Mouse (Mus musculus) intestine, postnatal 0 days (tissue): ENCODE data around the gene Ccl6. TPM values are rescaled to one million over a fixed set of nuclear protein-coding genes. Genes with fewer than 3 reads are reported as not detected.

ENCODE experiments used
- ATAC-seq: fragments of 200-750 bp; cut with Nextera tagmentation; 2 replicates; pipeline ENCODE4 v1.8.0; 2017; ENCODE audit warnings: mild to moderate bottlenecking, moderate TSS enrichment, moderate library complexity
- H3K27ac ChIP-seq: fragments of 300-500 bp; sonication (generic); 2 replicates; pipeline ENCODE4 v1.5.1; 2014; ENCODE audit warnings: mild to moderate bottlenecking, low read depth, low read length, moderate library complexity
- H3K27me3 ChIP-seq: fragments of 300-500 bp; sonication (generic); replicated peaks from 2 replicates; pipeline ENCODE4 v1.6.1; 2014; ENCODE audit warnings: low read length, mixed read lengths; ENCODE audit not compliant: control insufficient read depth, insufficient read depth
- H3K36me3 ChIP-seq: fragments of 300-500 bp; sonication (generic); 2 replicates; pipeline ENCODE4 v1.6.1; 2014; ENCODE audit warnings: mild to moderate bottlenecking, moderate library complexity; ENCODE audit not compliant: control insufficient read depth, insufficient read depth
- H3K4me1 ChIP-seq: fragments of 300-500 bp; sonication (generic); replicated peaks from 2 replicates; pipeline ENCODE4 v1.6.1; 2014; ENCODE audit warnings: antibody characterized with exemption, low read length, mixed read lengths; ENCODE audit not compliant: control insufficient read depth, insufficient read depth
- H3K4me2 ChIP-seq: fragments of 300-500 bp; sonication (generic); replicated peaks from 2 replicates; pipeline ENCODE4 v1.6.1; 2014; ENCODE audit warnings: low read depth, mild to moderate bottlenecking, moderate library complexity
- H3K4me3 ChIP-seq: fragments of 300-500 bp; sonication (generic); 2 replicates; pipeline ENCODE4 v1.5.1; 2014; ENCODE audit warnings: low read depth, low read length
- H3K9ac ChIP-seq: fragments of 300-500 bp; sonication (generic); 2 replicates; pipeline ENCODE4 v1.6.1; 2014; ENCODE audit warnings: mild to moderate bottlenecking, low read depth, low read length
- H3K9me3 ChIP-seq: fragments of 300-500 bp; sonication (generic); 2 replicates; pipeline ENCODE4 v1.6.1; 2016; ENCODE audit warnings: mixed run types; ENCODE audit not compliant: control insufficient read depth
- CTCF ChIP-seq: sonication (generic); IDR thresholded peaks from 2 replicates; pipeline ENCODE4 v1.5.1; 2016; ENCODE audit warnings: low read depth, mild to moderate bottlenecking, control low read depth, antibody characterized with exemption, moderate library complexity
- WGBS: fragments of 180-500 bp; shearing (Covaris S2); extraction: QIAGEN DNeasy Blood & Tissue Kit; methylation state at CpG from one replicate; pipeline ENCODE4 v1.1.7; 2014; 5-methylcytosine and 5-hydroxymethylcytosine counted together
- polyA plus RNA-seq: library from polyadenylated mRNA; unstranded; fragments of >200 nt; fragmentation: Nextera tagmentation; extraction: Ambion mirVana; gene quantifications from 2 replicates; pipeline ENCODE4 v1.2.1, GENCODE M21; 2015

Gene Ccl6
- 100 and 108 TPM in 2 replicates for polyA plus RNA-seq

DNA sequence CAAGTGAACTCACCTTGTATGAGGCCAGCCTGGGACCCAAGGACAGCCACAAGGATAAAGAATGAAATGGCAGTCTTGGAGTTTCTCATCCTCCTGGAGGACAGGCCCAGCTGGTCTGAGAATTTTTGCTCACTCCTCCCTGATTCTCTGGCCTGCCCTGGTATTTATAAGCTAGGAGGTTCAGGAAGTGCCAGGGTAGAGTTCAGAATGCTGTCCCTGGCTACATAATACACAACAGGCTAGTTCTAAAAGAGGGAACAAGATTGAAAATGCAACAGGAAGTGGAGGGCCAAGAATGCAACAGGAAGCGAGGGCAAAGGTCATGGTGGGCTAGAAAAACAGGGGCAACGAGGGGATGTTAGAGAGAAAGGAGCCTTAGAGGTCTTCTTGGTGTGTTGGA, at the start of gene Ccl6:
TSS of gene Ccl6 (minus strand) at position 235 of the 400 bp plus-strand sequence.
- no peak for TF ChIP-seq CTCF
- Histone ChIP-seq H3K9me3 (no peaks in the 10 kb centered on the region), H3K27me3 (no peaks in the 10 kb centered on the region), H3K4me3 (no peak within 1 kb of the TSS), H3K9ac (no peak within 1 kb of the TSS), H3K4me1 (no peaks in the 10 kb centered on the region), H3K4me2 (no peak within 1 kb of the TSS), H3K27ac (no peak within 1 kb of the TSS), H3K36me3 (no peaks in the 10 kb centered on the region)
- ATAC-seq, result no peak
- WGBS, result 47% methylated on average over 2 of the region's 2 CpGs

GRCm38 (mm10) chr11:83641216-83641615, 48.3 kb upstream of the Ccl6 start:
- H3K36me3 ChIP-seq, result no peaks in the 10 kb centered on the region
- H3K27ac ChIP-seq, result no peak overlapping the region
- H3K9me3 ChIP-seq, result 0 out of 2 replicates have a peak, but pooled peaks cover 8% of the 10 kb centered on the region
- no peak overlapping the region for H3K4me3 ChIP-seq
- no peak overlapping the region for H3K9ac ChIP-seq
- no peak for ATAC-seq
- no peaks in the 10 kb centered on the region for H3K4me1 ChIP-seq
- TF ChIP-seq CTCF, result no peak
- no peaks in the 10 kb centered on the region for H3K27me3 ChIP-seq
- WGBS, result 47% methylated on average over 2 of the region's 2 CpGs
- no peak overlapping the region for H3K4me2 ChIP-seq

- H3K9me3 ChIP-seq, result 0 out of 2 replicates have a peak, but pooled peaks cover under 1% of the 10 kb centered on the region
- no peak for TF ChIP-seq CTCF
- H3K4me3 ChIP-seq, result no peak overlapping the region
- no peak for ATAC-seq
- no peaks in the 10 kb centered on the region for H3K27me3 ChIP-seq
- H3K27ac ChIP-seq, result no peak overlapping the region
- no peaks in the 10 kb centered on the region for H3K4me1 ChIP-seq
- WGBS, result 78% methylated on average over 5 of the region's 5 CpGs
- H3K4me2 ChIP-seq, result no peak overlapping the region
- no peaks in the 10 kb centered on the region for H3K36me3 ChIP-seq
- H3K9ac ChIP-seq, result no peak overlapping the region
Measured at GRCm38 (mm10) chr11:83640141-83640540, 47.3 kb upstream of the Ccl6 start.

DNA sequence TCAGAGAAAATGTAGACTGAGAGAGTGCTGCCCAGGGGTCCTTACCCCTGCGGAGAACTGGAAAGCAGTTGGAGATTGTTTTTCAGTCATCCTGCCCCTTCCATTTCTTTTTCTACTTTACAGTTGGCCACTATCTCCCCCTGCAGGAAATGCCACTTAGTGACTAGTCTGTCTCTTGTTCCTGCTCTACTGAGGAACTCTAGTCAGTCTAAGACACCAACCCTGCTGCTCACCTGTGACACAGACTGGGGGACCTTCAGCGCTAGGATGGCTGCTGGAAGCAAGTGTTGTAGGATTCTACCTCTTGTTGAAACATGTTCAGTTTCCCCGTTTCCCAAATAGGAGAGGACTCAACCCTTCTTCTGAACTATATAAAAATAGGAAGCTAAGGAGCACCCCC, 46.6 kb upstream of the Ccl6 start:
- Histone ChIP-seq H3K27me3 (no peaks in the 10 kb centered on the region), H3K4me3 (no peak overlapping the region), H3K27ac (no peak overlapping the region), H3K9me3 (no peaks in the 10 kb centered on the region), H3K36me3 (no peaks in the 10 kb centered on the region), H3K4me2 (no peak overlapping the region), H3K4me1 (no peaks in the 10 kb centered on the region), H3K9ac (no peak overlapping the region)
- 72% methylated on average over 3 of the region's 3 CpGs for WGBS
- ATAC-seq, result no peak
- TF ChIP-seq CTCF, result peak; percentile 60

- H3K36me3 ChIP-seq, result no peaks in the 10 kb centered on the region
- H3K4me3 ChIP-seq, result no peak overlapping the region
- no peaks in the 10 kb centered on the region for H3K27me3 ChIP-seq
- no peak for TF ChIP-seq CTCF
- no peak overlapping the region for H3K27ac ChIP-seq
- no peak overlapping the region for H3K4me2 ChIP-seq
- 69% methylated on average over 2 of the region's 2 CpGs for WGBS
- no peaks in the 10 kb centered on the region for H3K9me3 ChIP-seq
- no peak overlapping the region for H3K9ac ChIP-seq
- no peaks in the 10 kb centered on the region for H3K4me1 ChIP-seq
- ATAC-seq, result no peak
Measured at GRCm38 (mm10) chr11:83638934-83639333, 46.0 kb upstream of the Ccl6 start.

GRCm38 (mm10) chr11:83636742-83637235, 43.9 kb upstream of the Ccl6 start:
- H3K9me3 ChIP-seq, result no peaks in the 10 kb centered on the region
- no peak overlapping the region for H3K27ac ChIP-seq
- no peak for TF ChIP-seq CTCF
- H3K4me1 ChIP-seq, result no peaks in the 10 kb centered on the region
- no peaks in the 10 kb centered on the region for H3K27me3 ChIP-seq
- H3K4me3 ChIP-seq, result no peak overlapping the region
- no peak overlapping the region for H3K9ac ChIP-seq
- H3K36me3 ChIP-seq, result no peaks in the 10 kb centered on the region
- ATAC-seq, result no peak
- H3K4me2 ChIP-seq, result no peak overlapping the region
- WGBS, result 78% methylated on average over 1 of the region's 1 CpGs

DNA sequence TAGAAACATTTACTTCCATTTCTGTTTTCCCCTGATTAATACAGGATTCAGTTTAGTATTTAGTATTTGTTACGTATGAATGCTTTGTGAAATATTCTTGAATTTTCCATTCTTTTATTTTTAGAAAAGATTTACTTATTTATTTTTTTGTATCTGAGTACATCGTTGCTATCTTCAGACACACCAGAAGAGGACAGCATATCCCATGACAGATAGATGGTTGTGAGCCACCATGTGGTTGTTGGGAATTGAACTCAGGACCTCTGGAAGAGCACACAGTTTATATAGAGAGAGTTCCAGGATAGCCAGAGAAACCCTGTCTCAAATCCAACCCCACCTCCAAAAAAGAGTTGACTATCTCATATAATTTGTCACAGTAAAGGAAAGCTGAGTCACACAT, 42.0 kb upstream of the Ccl6 start:
- WGBS, result 91% methylated on average over 2 of the region's 2 CpGs

More for the DNA sequence above, 42.0 kb upstream of the Ccl6 start:
- H3K27me3 ChIP-seq, result no peaks in the 10 kb centered on the region
- no peak for ATAC-seq
- H3K9me3 ChIP-seq, result no peaks in the 10 kb centered on the region
- no peaks in the 10 kb centered on the region for H3K4me1 ChIP-seq
- no peak overlapping the region for H3K27ac ChIP-seq
- H3K4me2 ChIP-seq, result no peak overlapping the region
- no peaks in the 10 kb centered on the region for H3K36me3 ChIP-seq
- no peak for TF ChIP-seq CTCF
- H3K9ac ChIP-seq, result no peak overlapping the region
- no peak overlapping the region for H3K4me3 ChIP-seq
